Comparison of ENCODE assay signal across 8 mouse cellular contexts in genomic region chr6:40071007-40071406, GRCm38 (mm10).
DNase-seq lines count a peak whose midpoint lies in the region; ATAC-seq lines count a peak whose summit lies in the region.

No protein-coding gene starts in this region.

- DNase-seq in gastrocnemius, postnatal 14 days = peak; percentile 11
- DNase-seq in gastrocnemius, postnatal 36 days = no peak
- peak; percentile 44 for DNase-seq in retina, postnatal 1 day
- DNase-seq in retina, embryonic 14.5 days (ENCODE audit: low spot score) = no peak
- DNase-seq in right cerebral cortex, postnatal 25 days = peak; percentile 47
- DNase-seq in spleen, postnatal 10 days (ENCODE audit: low spot score in 2 of 2) = no peak
- no peak for DNase-seq in heart, adult 8-10 months (ENCODE audit: low spot score)

- H3K9me3 ChIP-seq in hindbrain, embryonic 16.5 days (ENCODE audit: control insufficient read depth, low read length) = no peaks in the 10 kb centered on the region

- no peaks in the 10 kb centered on the region for H3K36me3 ChIP-seq in hindbrain, embryonic 16.5 days (ENCODE audit: control insufficient read depth, insufficient read depth, low read length)

- H3K4me1 ChIP-seq in hindbrain, embryonic 16.5 days (ENCODE audit: control insufficient read depth, insufficient read depth, low read depth, low read length) = peaks cover 5% of the 10 kb centered on the region; the same call in 1 of the 2 replicates

- H3K27me3 ChIP-seq in hindbrain, embryonic 16.5 days (replicated peaks; ENCODE audit: control insufficient read depth, insufficient read depth, low read length) = no peaks in the 10 kb centered on the region

- H3K4me2 ChIP-seq in hindbrain, embryonic 16.5 days (ENCODE audit: low read length) = no peak overlapping the region

- H3K9ac ChIP-seq in hindbrain, embryonic 16.5 days (ENCODE audit: low read depth, low read length) = no peak overlapping the region

- no peak overlapping the region for H3K27ac ChIP-seq in hindbrain, embryonic 16.5 days (ENCODE audit: low read depth, low read length)

- 0 out of 2 replicates have a peak, but pooled peaks have one; percentile 35 for ATAC-seq in hindbrain, embryonic 16.5 days

- WGBS in hindbrain, embryonic 16.5 days = 67% methylated on average over 3 of the region's 3 CpGs

- intact Hi-C loops in gastrocnemius, postnatal 14 days (cut with DNase I; ENCODE audit: low total_unique reads) = no loop called here
- intact Hi-C loops in gastrocnemius, postnatal 36 days (cut with DNase I) = no loop called here

- no peak overlapping the region for H3K4me3 ChIP-seq in hindbrain, embryonic 16.5 days (ENCODE audit: low read length)

Comparison
In these comparisons a context has a peak if more than half of its experiments do, and no peak if none do; other contexts are left out.
1. DNase-seq: peak in gastrocnemius, postnatal 14 days (single experiment), retina, postnatal 1 day (single experiment) and right cerebral cortex, postnatal 25 days (single experiment); none in gastrocnemius, postnatal 36 days (0 of 2), retina, embryonic 14.5 days (single experiment), spleen, postnatal 10 days (0 of 2) and heart, adult 8-10 months (single experiment).